Mouse (Mus musculus): Measurements from ENCODE around the gene Phc2.

GRCm38 (mm10) chr4:128699916-128700315 is 45.4 kb downstream of the Phc2 start:
- no peak for TF ChIP-seq E2F4 (IDR thresholded peaks at IDR 0.05; ENCODE audit: insufficient read depth)
- no peak for TF ChIP-seq MYOG (IDR thresholded peaks at IDR 0.05; ENCODE audit: control insufficient read depth in 1 of 3, insufficient read depth in 1 of 3, insufficient read length in 2 of 3, low read depth in 2 of 3)
- TF ChIP-seq POLR2A (IDR thresholded peaks at IDR 0.05; ENCODE audit: insufficient read length, low read depth): no peak
- no peak for TF ChIP-seq TCF3 (IDR thresholded peaks at IDR 0.05; ENCODE audit: insufficient read length, low read depth)
- no peak for TF ChIP-seq USF1 (IDR thresholded peaks at IDR 0.05; ENCODE audit: low read depth)
- TF ChIP-seq MAX (IDR thresholded peaks at IDR 0.05; ENCODE audit: low read depth): no peak
- no peak for TF ChIP-seq REST (IDR thresholded peaks at IDR 0.05; ENCODE audit: insufficient read depth, insufficient read length)
- TF ChIP-seq MYOD1 (IDR thresholded peaks at IDR 0.05; ENCODE audit: control insufficient read depth in 1 of 3, insufficient read length in 2 of 3, low read depth in 2 of 3): no peak
- no peak for TF ChIP-seq POLR2AphosphoS2 (IDR thresholded peaks at IDR 0.05; ENCODE audit: insufficient read length, low read depth)
- no peak for TF ChIP-seq CEBPB (IDR thresholded peaks at IDR 0.05; ENCODE audit: insufficient read depth, poor library complexity, severe bottlenecking)
- no peak for TF ChIP-seq TCF12 (IDR thresholded peaks at IDR 0.05; ENCODE audit: insufficient read depth, poor library complexity, severe bottlenecking)

Data from myocyte (in vitro differentiated cells).